Mouse (Mus musculus): ENCODE results near the gene Gm3327. TPM values are rescaled to one million over a fixed set of nuclear protein-coding genes. Genes with fewer than 3 reads are reported as not detected.
"Not testable (repeated sequence)": the region's sequence is repeated elsewhere in the genome, so short reads cannot be mapped to it uniquely, and the experiment has no call there.

Gene Gm3327
- total RNA-seq (2021) = not detected

DNA sequence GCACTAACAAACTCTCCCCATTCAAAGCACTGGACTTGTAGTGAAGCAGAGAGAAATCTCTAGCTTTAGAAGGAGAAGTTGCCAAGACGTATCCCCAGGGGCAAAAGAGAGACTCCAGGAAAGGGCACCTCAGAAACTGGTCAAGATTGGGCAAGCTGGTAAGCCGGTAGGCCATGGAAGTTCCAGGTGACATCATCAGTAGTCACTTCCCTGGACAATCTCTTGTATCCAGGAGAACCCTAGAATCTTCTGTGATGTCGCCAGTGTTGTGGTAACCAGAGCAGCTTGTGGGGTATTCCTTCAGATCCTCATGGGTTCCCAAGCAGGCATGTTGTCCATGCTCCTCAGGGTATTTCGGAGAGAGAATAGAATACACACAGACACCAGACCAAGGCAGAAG, at the start of gene Gm3327:
Gene Gm3327, plus strand, starts transcription at position 301 of the 400 bp plus-strand sequence.
- DNase-seq = not testable (repeated sequence)

DNA sequence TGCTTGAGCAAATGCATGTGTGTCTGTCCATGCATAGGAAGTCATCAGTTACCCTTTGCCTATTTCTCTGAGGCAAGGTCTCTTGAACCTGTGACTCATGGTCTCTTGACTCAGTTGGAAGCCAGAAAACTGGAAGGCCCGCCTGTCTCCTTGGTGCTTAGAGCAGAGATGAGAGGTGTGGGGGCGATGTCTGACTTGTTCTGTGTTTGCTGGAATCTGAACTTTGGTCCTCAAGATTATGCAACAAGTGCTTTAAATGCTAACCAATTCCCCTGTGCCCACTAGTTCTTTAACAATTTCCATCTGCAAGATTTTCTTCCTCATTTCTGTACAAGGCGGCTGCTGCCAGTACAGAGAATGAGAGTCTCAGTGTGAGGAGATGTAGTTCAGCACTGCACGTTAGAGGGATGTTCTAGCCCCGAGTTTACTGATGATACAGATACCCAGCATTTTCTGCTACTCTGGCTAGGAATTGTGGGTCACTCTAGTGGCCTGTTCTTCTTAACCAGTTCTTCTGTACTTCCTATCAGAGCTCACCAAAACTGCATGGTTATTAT, 45.8 kb upstream of the Gm3327 start:
- not testable (repeated sequence) for DNase-seq

DNA sequence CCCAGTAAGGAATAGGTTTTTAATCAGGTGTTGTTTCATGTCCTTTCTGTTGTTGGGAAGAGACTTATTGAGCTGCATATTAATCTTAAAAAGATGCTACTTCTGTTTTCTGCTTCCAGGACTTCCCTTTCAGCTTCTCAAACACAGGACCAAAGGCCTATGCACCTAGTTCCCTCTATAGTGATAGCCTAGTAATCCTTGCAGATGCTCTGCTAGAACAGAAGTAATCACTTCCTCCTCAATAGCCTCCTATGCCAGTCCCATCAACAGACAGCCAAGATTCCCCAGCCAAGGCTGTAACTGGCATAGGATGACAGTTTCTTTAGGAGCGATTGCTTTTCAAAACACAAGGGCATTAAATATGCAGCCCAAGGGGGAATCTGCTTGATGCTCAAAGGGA, 37.1 kb upstream of the Gm3327 start:
- DNase-seq = not testable (repeated sequence)

DNA sequence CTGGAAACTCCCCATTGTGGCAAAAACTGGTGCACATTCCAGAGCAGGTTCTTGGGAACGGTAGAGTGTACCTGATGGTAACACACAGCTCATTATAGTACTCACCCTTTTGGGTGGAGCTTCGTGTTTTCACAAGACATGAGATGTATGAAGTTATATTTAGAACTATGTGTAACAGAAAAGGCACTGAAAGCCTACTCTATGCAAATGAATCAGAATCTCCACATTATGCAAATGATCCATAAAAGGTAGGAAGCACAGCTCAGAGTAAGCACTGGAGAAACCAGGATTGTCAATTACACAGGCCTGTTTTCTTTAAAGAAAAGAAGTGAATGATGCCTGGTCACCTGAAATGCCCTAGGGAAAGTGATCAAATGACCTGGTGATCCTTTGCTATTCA, 36.1 kb upstream of the Gm3327 start:
- not testable (repeated sequence) for DNase-seq

DNA sequence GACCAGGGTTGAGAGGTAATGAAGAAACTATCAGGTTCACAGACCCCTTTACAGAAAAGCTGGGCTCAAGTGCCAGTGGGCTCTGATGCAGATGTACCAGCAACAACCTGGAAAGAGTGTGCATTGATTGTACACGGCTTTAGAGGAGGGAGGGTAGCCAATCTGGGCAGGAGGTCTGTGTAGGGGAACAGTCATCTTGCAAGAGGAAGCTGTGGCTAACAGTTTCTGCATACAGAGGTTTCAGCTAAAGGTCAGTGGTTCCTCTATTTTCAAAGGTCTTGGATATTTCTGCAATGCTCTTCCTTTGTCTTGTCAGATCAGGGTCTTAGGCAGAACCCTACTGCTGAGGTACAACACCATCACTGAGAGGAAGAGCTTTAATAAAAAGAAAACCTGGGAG, 32.1 kb upstream of the Gm3327 start:
- DNase-seq = not testable (repeated sequence)

DNA sequence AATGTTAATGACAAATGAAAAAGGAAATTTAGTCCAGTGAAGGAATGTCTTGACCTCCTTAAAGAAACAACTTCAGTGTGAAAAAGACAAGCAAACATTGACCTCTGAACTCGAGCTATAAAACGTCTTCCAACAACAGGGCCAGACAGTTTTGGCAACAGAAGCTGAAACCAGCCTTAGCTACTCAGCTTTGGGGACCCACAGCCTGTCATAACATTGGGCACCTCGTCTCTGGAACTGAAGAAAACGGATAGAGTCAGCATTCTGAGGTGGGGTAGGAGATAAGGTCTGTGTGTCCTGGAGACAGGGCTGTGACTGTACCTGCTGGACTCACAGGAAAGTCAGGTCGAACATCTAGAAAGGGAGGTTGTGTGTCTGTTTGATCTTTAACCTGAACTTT, 29.2 kb upstream of the Gm3327 start:
- not testable (repeated sequence) for DNase-seq

DNA sequence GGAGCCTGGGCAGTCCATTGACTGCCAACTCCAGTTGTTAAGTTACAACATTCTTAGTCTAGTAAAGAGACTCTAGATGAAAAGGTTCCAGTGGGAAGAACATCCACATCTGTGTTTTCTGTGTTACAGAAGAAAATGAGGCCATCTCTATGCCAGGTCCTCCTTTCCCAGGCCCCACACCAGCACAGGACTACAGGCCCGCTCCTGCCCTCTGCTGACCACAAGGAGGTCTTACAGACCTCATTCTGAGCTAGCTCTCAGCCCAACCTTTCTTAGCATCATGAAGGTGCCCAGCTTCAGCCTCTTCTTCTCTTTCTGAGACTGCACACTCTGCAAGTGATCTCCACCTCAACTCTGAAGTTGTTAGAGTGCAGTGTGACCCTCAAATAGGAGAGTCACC, 23.6 kb upstream of the Gm3327 start:
- not testable (repeated sequence) for DNase-seq

DNA sequence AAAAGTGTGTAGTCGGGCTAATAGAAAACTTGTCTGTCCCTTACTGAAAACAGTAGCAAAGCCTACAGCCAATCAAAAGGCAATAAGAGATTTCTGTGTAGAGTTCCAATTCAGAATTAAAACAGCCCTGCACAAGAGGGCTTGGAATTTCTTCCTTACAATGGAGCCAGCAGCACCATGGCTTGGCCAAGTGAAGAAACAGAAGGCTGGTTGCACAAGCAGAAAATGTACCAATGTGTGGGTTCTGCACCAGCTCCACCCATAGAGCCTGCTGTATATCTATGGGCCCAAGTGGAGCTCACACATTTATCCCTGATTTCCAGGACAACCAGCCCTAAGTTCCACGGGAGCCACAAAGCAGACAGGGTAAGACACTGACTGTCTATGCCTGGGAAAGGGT, 21.3 kb upstream of the Gm3327 start, which contains the start of gene Ear2:
Gene Ear2, plus strand, starts transcription at position 301 of the 400 bp plus-strand sequence.
- not testable (repeated sequence) for DNase-seq

DNA sequence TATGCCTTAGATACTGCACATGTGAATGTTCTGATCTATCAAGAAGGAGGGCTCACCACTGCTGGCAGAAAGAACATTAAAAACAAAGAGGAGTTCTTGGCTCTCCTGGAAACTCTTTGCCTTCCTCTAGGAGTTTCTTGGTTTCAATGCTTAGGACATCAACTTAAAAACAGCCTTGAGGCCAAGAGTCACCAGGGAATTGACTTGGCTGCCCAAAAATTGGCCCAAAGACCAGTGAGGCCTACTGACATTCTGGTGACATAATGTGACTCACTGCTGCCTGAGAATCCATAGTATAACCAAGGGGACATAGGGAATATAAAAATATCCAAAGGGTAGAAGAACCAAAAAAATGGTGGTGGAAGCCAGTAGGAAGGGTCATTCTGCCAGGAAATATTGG, 12.7 kb upstream of the Gm3327 start:
- DNase-seq = no peak

Other genes starting within 250 kb of the Gm3327 start
- not detected for gene Ear1, start 248.3 kb upstream of the Gm3327 start, total RNA-seq (2021)
- gene Ear10, start 200.3 kb upstream of the Gm3327 start, total RNA-seq (2021) = not detected
- gene Gm8113, start 198.5 kb upstream of the Gm3327 start, total RNA-seq (2021) = 1 to 10 TPM; 6.1 to 6.4 TPM
- not detected for gene Ang5, start 166.8 kb upstream of the Gm3327 start, total RNA-seq (2021)
- gene Ang6, start 121.6 kb upstream of the Gm3327 start, total RNA-seq (2021) = not detected
- gene Ear2, start 21.2 kb upstream of the Gm3327 start, total RNA-seq (2021) = under 1 TPM in 1 of 2 experiments, not detected in 1; 0.67 TPM
- gene Gm8212, start 73.8 kb downstream of the Gm3327 start, total RNA-seq (2021) = not detected
- gene 4930503E14Rik, start 89.4 kb downstream of the Gm3327 start, total RNA-seq (2021) = not detected
- not detected for gene Gm8220, start 161.7 kb downstream of the Gm3327 start, total RNA-seq (2021)
- gene Gm5930, start 214.7 kb downstream of the Gm3327 start, total RNA-seq (2021) = not detected
- gene Gm8229, start 241.5 kb downstream of the Gm3327 start, total RNA-seq (2021) = not detected